Mouse (Mus musculus) embryonic facial prominence, embryonic 10.5 days (tissue): Measurements from ENCODE around the gene Zdhhc13. TPM values are rescaled to one million over a fixed set of nuclear protein-coding genes. Genes with fewer than 3 reads are reported as not detected.

Experiments used
- DNase-seq: peaks from one replicate; pipeline ENCODE4 v3.0.0-alpha.2; 2017; ENCODE audit warnings: low spot score
- H3K27ac ChIP-seq: fragments of 300-500 bp; sonication (generic); replicated peaks from 2 replicates; pipeline ENCODE4 v1.5.1; 2016; ENCODE audit warnings: mild to moderate bottlenecking
- H3K27me3 ChIP-seq: fragments of 300-500 bp; sonication (generic); replicated peaks from 2 replicates; pipeline ENCODE4 v1.6.1; 2016; ENCODE audit warnings: low read depth, mild to moderate bottlenecking; ENCODE audit not compliant: poor library complexity, severe bottlenecking
- H3K36me3 ChIP-seq: fragments of 300-500 bp; sonication (generic); replicated peaks from 2 replicates; pipeline ENCODE4 v1.6.1; 2016; ENCODE audit warnings: mild to moderate bottlenecking, moderate library complexity
- H3K4me1 ChIP-seq: fragments of 300-500 bp; sonication (generic); 2 replicates; pipeline ENCODE4 v1.6.1; 2016
- H3K4me3 ChIP-seq: fragments of 300-500 bp; sonication (generic); 2 replicates; pipeline ENCODE4 v1.5.1; 2016; ENCODE audit warnings: mild to moderate bottlenecking, moderate library complexity
- H3K9me3 ChIP-seq: fragments of 300-500 bp; sonication (generic); 2 replicates; pipeline ENCODE4 v1.6.1; 2016; ENCODE audit warnings: mild to moderate bottlenecking
- WGBS: fragments of 180-500 bp; shearing (Covaris S2); methylation state at CpG from one replicate; pipeline ENCODE4 v1.1.7; 2016; 5-methylcytosine and 5-hydroxymethylcytosine counted together
- polyA plus RNA-seq: library from polyadenylated mRNA; unstranded; fragments of >200 nt; fragmentation: Nextera tagmentation; extraction: Ambion mirVana; gene quantifications from 2 replicates; pipeline ENCODE4 v1.2.1, GENCODE M21; 2016

The Zdhhc13 gene
- polyA plus RNA-seq, 1 experiment from 2014 or later = 30.5 TPM

GRCm38 (mm10) chr7:48851529-48852104, 62.8 kb downstream of the Zdhhc13 start:
- Histone ChIP-seq H3K36me3 (no peaks in the 10 kb centered on the region), H3K4me1 (peaks cover 7% of the 10 kb centered on the region; the same call in 1 of the 2 replicates)
- WGBS = 82% methylated on average over 6 of the region's 6 CpGs

GRCm38 (mm10) chr7:48853496-48853895, 64.7 kb downstream of the Zdhhc13 start:
- Histone ChIP-seq H3K4me1 (no peaks in the 10 kb centered on the region), H3K36me3 (no peaks in the 10 kb centered on the region), H3K9me3 (no peaks in the 10 kb centered on the region), H3K27me3 (no peaks in the 10 kb centered on the region), H3K27ac (no peak overlapping the region), H3K4me3 (no peak overlapping the region)
- WGBS = 88% methylated on average over 13 of the region's 13 CpGs
- DNase-seq = no peak

More at GRCm38 (mm10) chr7:48851529-48852104, 62.8 kb downstream of the Zdhhc13 start:
- Histone ChIP-seq H3K9me3 (no peaks in the 10 kb centered on the region), H3K27ac (no peak overlapping the region), H3K4me3 (no peak overlapping the region), H3K27me3 (no peaks in the 10 kb centered on the region)
- no peak for DNase-seq

- Histone ChIP-seq H3K27me3 (no peaks in the 10 kb centered on the region), H3K36me3 (no peaks in the 10 kb centered on the region), H3K4me3 (no peak overlapping the region), H3K9me3 (no peaks in the 10 kb centered on the region), H3K27ac (no peak overlapping the region), H3K4me1 (no peaks in the 10 kb centered on the region)
- 92% methylated on average over 3 of the region's 3 CpGs for WGBS
- no peak for DNase-seq
Measured at GRCm38 (mm10) chr7:48855461-48855860, 66.7 kb downstream of the Zdhhc13 start.

- WGBS = 89% methylated on average over 1 of the region's 1 CpGs
- Histone ChIP-seq H3K4me1 (no peaks in the 10 kb centered on the region), H3K27ac (no peak overlapping the region), H3K36me3 (no peaks in the 10 kb centered on the region), H3K27me3 (no peaks in the 10 kb centered on the region), H3K9me3 (no peaks in the 10 kb centered on the region), H3K4me3 (no peak overlapping the region)
- no peak for DNase-seq
Measured at GRCm38 (mm10) chr7:48858257-48858656, 69.5 kb downstream of the Zdhhc13 start.

- peaks cover 6% of the 10 kb centered on the region for H3K36me3 ChIP-seq
- H3K27me3 ChIP-seq = no peaks in the 10 kb centered on the region
- no peaks in the 10 kb centered on the region for H3K9me3 ChIP-seq
- DNase-seq = no peak
- H3K27ac ChIP-seq = no peak overlapping the region
- no peaks in the 10 kb centered on the region for H3K4me1 ChIP-seq
- no peak overlapping the region for H3K4me3 ChIP-seq
- 90% methylated on average over 4 of the region's 4 CpGs for WGBS
Measured at GRCm38 (mm10) chr7:48859362-48859761, 70.6 kb downstream of the Zdhhc13 start.

- no peaks in the 10 kb centered on the region for H3K9me3 ChIP-seq
- H3K36me3 ChIP-seq = peaks cover 22% of the 10 kb centered on the region
- WGBS = 73% methylated on average over 1 of the region's 1 CpGs
- DNase-seq = no peak
- H3K4me1 ChIP-seq = no peaks in the 10 kb centered on the region
- H3K27ac ChIP-seq = no peak overlapping the region
- H3K27me3 ChIP-seq = no peaks in the 10 kb centered on the region
- H3K4me3 ChIP-seq = no peak overlapping the region
Measured at GRCm38 (mm10) chr7:48860948-48861347, 72.1 kb downstream of the Zdhhc13 start.

- no peaks in the 10 kb centered on the region for H3K27me3 ChIP-seq
- no peak overlapping the region for H3K4me3 ChIP-seq
- H3K9me3 ChIP-seq = no peaks in the 10 kb centered on the region
Measured at GRCm38 (mm10) chr7:48861796-48862195, 73.0 kb downstream of the Zdhhc13 start.

GRCm38 (mm10) chr7:48864199-48864598, 75.4 kb downstream of the Zdhhc13 start:
- H3K36me3 ChIP-seq = peaks cover 54% of the 10 kb centered on the region

More at GRCm38 (mm10) chr7:48861796-48862195, 73.0 kb downstream of the Zdhhc13 start:
- 94% methylated on average over 4 of the region's 4 CpGs for WGBS
- H3K36me3 ChIP-seq = peaks cover 30% of the 10 kb centered on the region
- H3K27ac ChIP-seq = no peak overlapping the region
- no peaks in the 10 kb centered on the region for H3K4me1 ChIP-seq
- DNase-seq = no peak

GRCm38 (mm10) chr7:48864671-48865458, 76.1 kb downstream of the Zdhhc13 start:
- Histone ChIP-seq H3K9me3 (no peaks in the 10 kb centered on the region), H3K4me3 (no peak overlapping the region), H3K36me3 (peaks cover 61% of the 10 kb centered on the region), H3K4me1 (no peaks in the 10 kb centered on the region), H3K27ac (no peak overlapping the region), H3K27me3 (no peaks in the 10 kb centered on the region)
- 93% methylated on average over 9 of the region's 9 CpGs for WGBS
- DNase-seq = no peak

More at GRCm38 (mm10) chr7:48864199-48864598, 75.4 kb downstream of the Zdhhc13 start:
- H3K4me3 ChIP-seq = no peak overlapping the region
- H3K27me3 ChIP-seq = no peaks in the 10 kb centered on the region
- no peaks in the 10 kb centered on the region for H3K9me3 ChIP-seq
- DNase-seq = no peak
- H3K4me1 ChIP-seq = no peaks in the 10 kb centered on the region
- no peak overlapping the region for H3K27ac ChIP-seq

GRCm38 (mm10) chr7:48867576-48867975, 78.8 kb downstream of the Zdhhc13 start:
- peaks cover 88% of the 10 kb centered on the region for H3K36me3 ChIP-seq
- WGBS = 94% methylated on average over 18 of the region's 18 CpGs

GRCm38 (mm10) chr7:48870144-48870543, 81.3 kb downstream of the Zdhhc13 start:
- 87% methylated on average over 6 of the region's 6 CpGs for WGBS
- Histone ChIP-seq H3K36me3 (peaks cover 100% of the 10 kb centered on the region), H3K9me3 (no peaks in the 10 kb centered on the region), H3K4me1 (no peaks in the 10 kb centered on the region), H3K4me3 (no peak overlapping the region), H3K27me3 (no peaks in the 10 kb centered on the region), H3K27ac (no peak overlapping the region)
- no peak for DNase-seq

More at GRCm38 (mm10) chr7:48867576-48867975, 78.8 kb downstream of the Zdhhc13 start:
- no peaks in the 10 kb centered on the region for H3K9me3 ChIP-seq
- no peak for DNase-seq
- H3K27me3 ChIP-seq = no peaks in the 10 kb centered on the region
- no peak overlapping the region for H3K27ac ChIP-seq
- no peaks in the 10 kb centered on the region for H3K4me1 ChIP-seq
- H3K4me3 ChIP-seq = no peak overlapping the region

GRCm38 (mm10) chr7:48870579-48871180, 81.9 kb downstream of the Zdhhc13 start:
- no peaks in the 10 kb centered on the region for H3K4me1 ChIP-seq
- H3K9me3 ChIP-seq = no peaks in the 10 kb centered on the region
- H3K27me3 ChIP-seq = no peaks in the 10 kb centered on the region
- WGBS = 93% methylated on average over 21 of the region's 21 CpGs
- no peak overlapping the region for H3K27ac ChIP-seq
- H3K4me3 ChIP-seq = no peak overlapping the region
- peaks cover 100% of the 10 kb centered on the region for H3K36me3 ChIP-seq
- no peak for DNase-seq

GRCm38 (mm10) chr7:48871292-48871691, 82.5 kb downstream of the Zdhhc13 start:
- WGBS = 92% methylated on average over 11 of the region's 11 CpGs
- H3K4me1 ChIP-seq = no peaks in the 10 kb centered on the region
- no peak overlapping the region for H3K4me3 ChIP-seq
- peaks cover 100% of the 10 kb centered on the region for H3K36me3 ChIP-seq
- DNase-seq = no peak
- no peaks in the 10 kb centered on the region for H3K27me3 ChIP-seq
- H3K9me3 ChIP-seq = no peaks in the 10 kb centered on the region
- H3K27ac ChIP-seq = no peak overlapping the region
